Mouse (Mus musculus): Measurements from ENCODE around the gene Lipc.

Gene Lipc

DNA sequence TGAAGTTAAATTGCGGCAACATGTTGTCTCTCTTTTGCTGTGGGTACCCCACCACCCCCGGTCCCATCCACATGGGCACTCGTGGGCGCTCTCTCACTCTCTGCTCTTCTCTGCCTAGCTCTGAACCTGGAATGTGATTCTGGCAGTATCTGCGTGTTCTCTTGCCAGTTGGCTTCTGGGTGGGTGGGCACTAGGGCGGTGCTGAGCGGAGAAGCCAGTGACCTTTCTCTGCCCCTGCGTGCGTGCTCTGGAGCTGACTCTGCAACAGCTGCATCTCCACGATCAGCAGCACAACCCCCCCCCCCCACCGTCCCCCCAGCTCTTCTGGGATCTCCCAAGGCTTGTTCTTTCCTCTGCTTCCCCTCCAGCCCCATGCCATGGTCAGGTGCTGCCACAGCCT lies 144.3 kb downstream of the Lipc start:
- no peak for DNase-seq

DNA sequence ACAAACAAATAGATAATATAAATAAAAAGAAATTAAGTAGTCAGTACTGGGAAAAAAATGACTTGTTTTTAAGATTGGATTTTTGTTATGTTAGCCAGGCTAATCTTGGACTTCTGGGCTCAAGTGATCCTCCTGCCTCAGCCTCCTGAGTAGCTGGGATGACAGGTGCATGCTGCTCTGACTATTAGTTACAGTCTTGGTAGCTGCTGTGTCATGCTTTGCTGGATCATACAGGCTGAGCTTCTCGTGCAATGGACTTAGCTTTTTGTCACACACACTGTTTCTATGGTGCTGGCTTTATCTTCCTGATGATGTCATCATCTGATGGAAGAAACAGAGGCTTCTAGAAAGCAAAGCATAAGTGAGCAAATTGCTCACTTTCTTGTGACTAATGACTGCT lies 146.0 kb downstream of the Lipc start:
- DNase-seq, result no peak

DNA sequence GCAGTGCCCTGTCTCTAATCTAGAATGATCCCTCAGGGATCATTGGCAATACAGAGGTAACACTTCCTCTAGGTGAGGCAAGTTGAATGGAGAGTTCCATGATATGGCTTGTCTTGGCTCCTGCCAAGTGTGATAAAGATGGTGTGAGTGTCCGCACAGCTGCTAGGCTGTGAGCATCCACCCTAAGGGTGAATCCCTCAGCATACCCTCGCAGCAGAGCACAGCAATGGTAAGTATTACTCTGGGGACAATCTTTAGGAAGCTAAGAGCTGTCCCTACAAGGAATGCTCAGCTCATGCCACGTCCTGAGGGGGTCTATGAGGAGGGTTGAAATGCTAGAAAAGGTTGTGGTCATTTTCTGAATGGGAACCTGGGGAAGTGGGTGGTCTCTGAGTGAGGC lies 149.2 kb downstream of the Lipc start:
- DNase-seq, result no peak

DNA sequence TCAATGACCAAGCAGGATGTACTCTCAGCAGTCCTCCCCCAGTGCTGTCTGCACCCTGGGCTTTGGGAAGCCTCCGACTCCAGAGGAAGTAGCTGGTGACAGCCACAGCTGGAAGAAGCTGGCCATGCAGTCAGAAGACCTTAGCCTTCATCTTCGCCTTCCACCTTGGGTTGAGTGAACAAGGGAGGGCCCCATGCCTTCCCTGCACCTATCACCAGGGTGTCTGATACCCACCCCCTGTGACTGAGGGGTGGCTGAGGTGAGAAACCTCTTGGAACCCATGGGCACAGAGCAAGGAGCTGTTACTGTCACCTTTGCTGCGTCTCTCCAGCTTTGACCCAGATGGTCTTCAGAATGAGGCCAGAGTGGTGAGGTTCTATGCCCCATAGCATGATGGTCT lies 150.3 kb downstream of the Lipc start:
- no peak for DNase-seq

DNA sequence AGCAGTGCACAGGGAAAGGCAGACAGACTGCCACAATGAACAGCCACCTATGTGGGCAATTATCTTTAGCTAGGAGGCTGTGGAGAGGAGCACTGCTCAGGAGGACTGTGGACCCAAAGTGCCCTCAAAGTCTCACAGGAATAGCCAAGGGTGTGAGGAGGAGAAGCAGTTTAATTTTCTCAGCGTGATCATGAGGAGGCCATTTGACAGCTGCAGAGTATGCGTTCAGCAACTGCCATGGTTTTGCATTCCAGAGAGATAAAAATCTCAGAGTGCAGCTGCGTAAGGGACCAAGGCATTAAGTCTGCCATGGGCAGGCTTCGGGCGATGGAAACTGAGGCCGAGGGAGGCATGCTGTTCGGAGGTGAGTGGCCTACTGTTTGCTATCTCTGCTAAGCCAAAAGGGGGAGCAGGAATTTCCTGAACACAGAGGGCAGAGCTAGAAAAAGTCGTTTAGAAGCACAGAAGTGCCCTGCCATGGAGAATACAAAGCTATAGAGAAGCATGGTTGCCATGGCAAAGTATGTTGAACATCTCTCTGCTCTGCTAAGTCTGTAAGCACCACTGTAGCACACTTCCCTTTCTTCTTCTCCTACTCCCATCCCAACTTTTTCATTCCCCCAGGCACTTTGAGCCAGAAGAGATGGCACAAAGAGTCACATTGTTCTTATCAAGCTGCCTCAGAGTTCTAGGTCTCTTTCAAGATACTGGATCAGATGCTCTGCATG lies 151.3 kb downstream of the Lipc start:
- no peak for DNase-seq

DNA sequence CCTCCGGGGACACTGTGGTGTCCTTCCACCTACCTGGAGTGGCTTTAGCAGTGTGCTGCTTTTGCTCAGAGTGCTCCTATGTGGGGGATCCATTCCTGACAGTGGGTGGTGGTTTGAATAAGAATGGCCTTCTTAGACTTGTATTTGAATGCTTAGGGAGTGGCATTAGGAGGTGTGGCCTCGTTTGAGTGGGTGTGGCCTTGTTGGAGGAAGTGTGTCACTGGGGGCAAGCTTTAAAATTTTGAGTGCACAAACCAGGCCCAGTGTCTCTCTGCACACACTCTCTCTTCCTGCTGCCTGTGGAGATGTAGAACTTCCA lies 156.6 kb downstream of the Lipc start:
- no peak for DNase-seq

DNA sequence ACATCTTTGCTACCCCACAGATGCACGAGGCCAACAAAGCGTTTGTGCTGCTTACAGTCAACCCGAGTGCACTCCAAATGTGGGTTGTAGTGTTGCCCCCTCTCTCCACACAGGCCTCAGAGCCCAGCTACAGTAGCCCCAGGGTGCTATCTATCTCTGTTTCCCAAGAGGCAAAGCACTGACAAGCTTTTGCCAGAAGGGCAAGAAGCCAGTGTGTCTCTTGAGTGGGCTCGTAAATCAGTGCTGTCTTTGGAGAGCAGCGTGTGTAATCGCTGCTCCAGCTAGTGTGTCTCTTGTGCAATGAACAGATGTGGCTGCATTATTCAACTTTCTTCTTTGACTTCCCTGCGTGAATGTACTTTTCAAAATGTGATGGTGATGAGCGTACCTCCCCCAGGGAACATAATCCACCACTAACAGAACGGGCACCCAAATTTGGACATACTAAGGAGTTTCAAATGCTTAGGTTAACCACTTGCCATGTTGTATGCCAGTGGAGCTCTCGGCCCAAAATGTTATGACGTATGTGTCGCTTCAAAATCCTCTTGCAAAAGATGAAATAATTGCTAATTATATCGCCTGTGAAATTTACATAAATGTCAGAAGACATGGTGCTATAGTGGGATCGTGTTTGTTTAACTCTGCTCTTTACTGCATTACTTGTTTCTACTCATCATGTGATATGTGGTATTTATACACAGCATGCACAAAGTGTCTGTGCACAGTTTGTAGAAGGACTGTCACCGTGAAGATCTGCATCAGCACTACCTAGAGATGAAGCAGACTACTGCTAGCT lies 157.2 kb downstream of the Lipc start:
- DNase-seq, result no peak

DNA sequence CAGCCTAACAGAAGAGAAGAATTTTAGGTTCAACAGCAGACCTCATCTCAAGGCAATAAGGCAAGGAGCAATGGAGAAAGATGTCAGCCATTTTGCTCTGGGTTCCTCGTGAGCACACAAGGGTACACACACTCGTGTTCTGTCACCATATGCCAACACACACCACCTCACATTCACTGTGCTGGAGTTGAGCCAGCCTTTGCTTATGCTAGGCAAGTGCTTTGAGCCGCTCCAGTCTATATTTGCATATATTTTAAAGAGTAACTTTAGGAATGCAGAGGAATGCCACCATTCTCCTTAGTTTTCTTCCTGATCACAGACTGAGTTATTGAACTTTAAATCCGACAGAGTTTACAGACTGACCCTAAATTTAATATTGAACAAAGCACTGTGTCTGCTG lies 161.4 kb downstream of the Lipc start:
- no peak for DNase-seq

DNA sequence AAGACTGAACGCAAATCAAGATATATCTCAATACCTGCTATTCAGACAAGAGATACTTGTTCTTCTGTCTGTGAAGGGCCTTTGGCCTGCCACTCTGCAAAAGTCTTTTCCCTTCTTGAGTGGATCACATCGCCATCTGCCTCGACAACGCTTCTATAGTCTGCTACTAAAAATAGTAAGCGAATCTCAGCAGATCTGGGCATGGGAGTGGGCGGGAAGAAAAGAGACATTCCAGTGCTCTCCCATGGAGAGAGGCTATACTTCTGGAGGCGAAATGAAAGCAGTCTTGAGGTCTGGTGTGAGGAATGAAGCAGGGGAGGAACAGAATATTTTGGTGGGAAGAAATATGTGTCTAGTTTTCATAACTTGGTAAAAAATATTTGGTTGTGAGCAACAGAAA lies 163.3 kb downstream of the Lipc start:
- no peak for DNase-seq

DNA sequence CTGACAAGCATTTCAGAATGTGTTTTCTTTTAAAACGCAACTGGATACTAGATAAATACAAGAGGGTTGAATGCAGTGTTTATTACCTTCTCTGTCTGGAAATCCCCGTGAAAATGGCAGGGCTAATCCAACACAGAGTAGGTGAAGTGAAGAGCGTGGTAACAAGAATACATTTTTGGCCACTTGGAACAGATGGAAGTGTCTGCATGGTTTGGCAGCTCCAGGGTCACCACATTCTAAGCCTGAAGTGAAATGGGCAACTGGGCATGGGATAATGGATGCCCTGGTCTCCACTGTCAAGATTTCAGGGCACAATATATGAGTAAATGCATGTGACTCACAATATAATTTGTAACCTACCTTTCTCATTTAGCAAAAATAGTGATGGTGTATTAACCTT lies 169.8 kb downstream of the Lipc start:
- no peak for DNase-seq

DNA sequence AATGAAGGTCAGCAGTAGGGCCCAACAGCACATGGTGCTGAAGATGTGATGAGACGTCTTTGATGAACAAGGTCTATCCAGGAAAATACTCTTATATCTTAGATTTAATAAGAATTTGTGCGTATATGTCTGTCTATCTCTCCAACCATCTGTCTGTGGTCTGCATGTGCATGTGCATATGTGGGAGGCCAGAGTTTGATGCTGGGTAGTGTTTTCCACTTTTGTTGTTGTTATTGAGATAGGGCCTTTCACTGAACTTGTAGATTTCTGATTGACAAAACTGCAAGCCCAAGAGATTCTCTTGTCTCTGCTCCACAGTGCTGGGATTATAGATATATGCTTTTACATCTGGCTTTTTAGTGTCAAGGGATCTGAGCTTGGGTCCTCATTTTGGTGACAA lies 176.5 kb downstream of the Lipc start:
- no peak for DNase-seq

DNA sequence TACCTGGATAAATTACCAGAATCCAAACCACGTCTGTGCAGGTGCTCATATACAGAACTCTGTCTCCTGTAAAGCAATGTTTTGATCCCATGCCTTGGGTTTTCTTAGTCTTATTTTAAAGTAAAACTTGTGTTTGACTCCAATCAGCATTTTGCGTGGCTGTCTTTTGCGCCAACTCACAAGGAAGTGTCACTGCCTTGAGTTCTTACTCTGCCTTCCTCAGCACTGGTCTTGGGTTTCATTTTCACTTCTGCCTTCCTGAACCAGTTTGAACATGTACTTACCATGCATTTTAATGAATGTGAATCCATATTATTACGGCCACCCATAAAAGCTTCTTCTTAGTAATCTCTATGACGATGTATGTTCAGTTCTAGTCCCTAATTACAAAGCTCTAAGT lies 191.1 kb downstream of the Lipc start:
- no peak for DNase-seq

DNA sequence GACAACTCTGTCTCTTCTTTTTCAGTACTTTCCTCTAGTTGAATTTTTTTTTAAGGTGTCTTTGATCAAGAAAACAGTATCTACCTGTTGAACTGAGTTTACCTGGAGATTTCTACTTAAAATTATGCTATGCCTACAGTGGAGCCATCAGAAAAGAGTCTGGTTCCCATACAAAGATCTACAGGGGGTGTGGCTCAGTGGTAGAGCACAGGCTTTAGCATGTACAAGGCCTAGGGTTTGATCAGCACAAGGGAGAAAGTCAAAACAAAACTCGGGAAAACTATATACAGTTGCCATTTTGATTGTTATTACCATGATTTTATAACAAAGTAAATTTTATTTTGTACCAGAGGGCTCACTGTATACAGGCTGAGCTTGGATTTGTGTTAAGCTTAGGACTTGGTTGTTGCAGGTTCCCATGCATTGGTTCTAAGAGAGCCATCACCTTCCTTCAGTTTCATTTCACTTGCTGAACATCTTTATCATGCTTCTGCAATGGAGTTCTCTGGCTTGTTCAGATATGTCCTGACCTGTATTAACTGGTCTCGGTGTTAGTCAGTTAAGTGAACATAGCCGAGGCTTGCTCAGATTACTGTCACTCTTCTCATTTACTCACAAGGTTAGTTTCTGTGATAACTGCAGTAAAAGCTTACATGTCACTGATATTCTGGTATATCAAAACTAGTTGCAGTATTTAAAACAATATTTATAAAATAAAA lies 200.4 kb downstream of the Lipc start:
- DNase-seq, result no peak
